Mouse (Mus musculus) MEL (cell line): Measurements from ENCODE around the gene D230025D16Rik.

Experiments used
- E2F4 ChIP-seq: IDR thresholded peaks from 2 replicates; pipeline ENCODE4 v1.6.1; 2011; ENCODE audit warnings: low read depth, low read length, improper control_type of control experiment, borderline replicate concordance
- ELF1 ChIP-seq: IDR thresholded peaks from 2 replicates; pipeline ENCODE4 v1.6.1; 2014; ENCODE audit warnings: low read depth, mild to moderate bottlenecking, inconsistent platforms, low read length, improper control_type of control experiment, moderate library complexity
- POLR2A ChIP-seq, 2 experiments: IDR thresholded peaks; 2 replicates each; pipeline ENCODE4 v1.6.1; 2011 to 2012; ENCODE audit warnings: low read length in 2 of 2, mild to moderate bottlenecking in 2 of 2, control low read depth in 1 of 2, improper control_type of control experiment in 1 of 2, low read depth in 1 of 2, moderate library complexity in 1 of 2; ENCODE audit not compliant: control insufficient read depth in 1 of 2, insufficient read depth in 1 of 2, poor library complexity in 1 of 2
- ZKSCAN1 ChIP-seq: IDR thresholded peaks from 2 replicates; pipeline ENCODE4 v1.6.1; 2012; ENCODE audit warnings: low read depth, mild to moderate bottlenecking, inconsistent platforms, low read length, improper control_type of control experiment, moderate library complexity

- TF ChIP-seq POLR2A (IDR thresholded peaks at IDR 0.05; ENCODE audit: control insufficient read depth in 1 of 2, insufficient read depth in 1 of 2, low read depth in 1 of 2, low read length in 2 of 2, poor library complexity in 1 of 2) (no peak), ELF1 (no peak), ZKSCAN1 (no peak), E2F4 (no peak)
These were observed 56.9 kb downstream of the D230025D16Rik start for GRCm38 (mm10) chr8:105281821-105282220.
